Mouse (Mus musculus) urinary bladder, adult 2 months (tissue): ENCODE results near the gene Bik. TPM values are rescaled to one million over a fixed set of nuclear protein-coding genes. Genes with fewer than 3 reads are reported as not detected.
A peak's percentile ranks its signal among the peaks of the same experiment; 100 is the strongest.

ENCODE experiments used
- DNase-seq: peaks from one replicate; pipeline ENCODE4 v3.0.0; 2022; ENCODE audit warnings: low spot score
- polyA plus RNA-seq: library from polyadenylated mRNA; depleted of rRNA; stranded (reverse); fragments of >200 nt; gene quantifications from 2 replicates; pipeline ENCODE4 v1.2.3, GENCODE M21; 2012

Bik gene
- polyA plus RNA-seq, 1 experiment: 22.4 TPM

DNA sequence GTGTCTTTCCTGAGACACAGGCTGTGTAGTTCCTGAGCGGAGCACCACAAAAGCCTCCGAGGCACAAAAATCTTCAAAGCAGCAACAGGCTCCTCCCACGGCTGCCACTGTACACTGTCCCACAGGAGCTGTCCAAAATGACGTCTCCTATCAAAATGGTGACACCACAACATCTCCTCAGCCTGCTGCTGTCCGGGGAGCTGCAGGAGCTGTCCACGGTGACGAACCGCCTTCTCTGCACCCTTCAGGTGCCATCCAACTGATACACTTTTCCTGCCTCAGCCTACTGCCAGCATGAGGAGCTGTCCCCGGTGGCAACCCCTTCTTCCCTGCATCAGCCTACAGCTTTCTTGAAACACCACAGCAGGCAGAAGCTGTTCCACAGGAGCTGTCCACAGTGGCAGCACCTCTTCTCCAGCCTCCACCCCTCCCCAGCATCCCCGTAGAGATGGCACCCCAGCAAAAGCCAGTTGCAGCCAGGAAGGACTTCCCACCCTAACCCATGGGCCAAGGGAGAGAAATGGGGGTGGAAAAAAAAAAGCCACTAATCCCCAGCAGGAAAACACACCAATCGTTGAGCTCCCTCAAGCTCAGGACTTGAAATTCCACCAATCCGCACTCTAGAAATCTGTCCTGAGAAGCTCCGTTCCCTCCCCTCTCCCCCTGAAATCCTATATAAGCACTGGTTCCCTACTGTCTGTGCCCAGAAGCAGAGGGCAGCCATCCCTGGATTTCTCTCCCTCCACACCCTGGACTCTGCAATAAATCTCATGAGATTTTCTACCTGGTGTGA is 14.0 kb upstream of the Bik start:
- no peak for DNase-seq

DNA sequence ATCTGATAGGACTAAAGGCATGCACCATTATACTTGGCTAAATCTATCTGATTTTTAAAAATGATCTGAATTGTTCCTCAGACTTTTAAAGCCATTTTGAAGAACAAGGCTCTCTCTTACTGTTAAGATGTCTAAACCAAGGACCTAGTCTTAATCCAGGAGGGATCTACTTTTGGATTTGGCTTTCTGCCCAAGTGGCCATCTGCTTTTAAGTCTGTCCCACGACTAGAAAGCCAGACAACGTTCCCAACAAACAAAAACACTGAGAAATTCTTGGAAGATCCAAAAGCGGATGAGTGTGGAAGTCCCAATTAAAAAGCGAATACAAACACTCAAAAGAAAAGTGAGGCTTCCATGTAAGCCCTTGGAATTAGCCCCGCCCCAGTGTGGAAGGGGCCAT is 11.6 kb upstream of the Bik start:
- DNase-seq: no peak

DNA sequence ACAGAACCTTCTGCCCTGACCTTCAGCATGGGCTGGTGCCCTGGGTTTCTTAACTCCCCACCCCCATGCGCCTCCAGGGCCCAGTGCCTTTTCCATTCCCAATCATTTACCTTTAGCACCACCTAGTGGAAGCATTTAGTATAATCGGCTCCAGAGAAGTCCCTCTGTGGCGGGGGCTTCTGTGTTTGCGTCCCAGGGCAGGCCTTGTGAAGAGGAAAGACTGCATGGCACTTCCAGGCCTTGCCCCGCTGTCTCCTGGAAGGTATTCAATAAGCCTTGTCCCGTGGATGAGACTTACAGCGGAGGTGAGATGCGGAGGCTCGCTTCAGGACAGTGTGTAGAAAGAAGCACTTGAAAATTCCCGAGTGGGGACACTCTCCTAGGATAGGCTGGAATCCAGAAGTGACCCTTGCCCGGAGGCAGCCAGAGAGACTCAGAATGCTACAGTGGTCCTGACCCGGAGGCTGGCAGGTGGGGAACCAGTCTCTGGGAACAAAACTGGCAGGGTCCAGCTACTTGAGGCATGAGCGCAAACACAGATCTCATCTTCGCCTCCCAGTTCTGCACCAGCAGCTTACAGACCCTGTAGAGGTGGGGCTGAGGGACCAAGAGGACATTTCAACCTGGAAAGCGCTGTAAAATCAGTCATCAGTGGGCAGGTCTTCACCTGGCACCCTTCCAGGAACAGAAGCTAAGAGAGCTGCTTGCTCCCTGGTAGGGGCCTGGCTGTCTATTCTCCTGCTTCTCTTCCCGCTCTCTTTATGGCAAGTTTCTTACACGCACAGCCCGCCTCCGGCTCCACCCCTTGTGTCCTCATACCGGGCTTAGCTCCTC is 8.2 kb upstream of the Bik start:
- peak; percentile 42 for DNase-seq

DNA sequence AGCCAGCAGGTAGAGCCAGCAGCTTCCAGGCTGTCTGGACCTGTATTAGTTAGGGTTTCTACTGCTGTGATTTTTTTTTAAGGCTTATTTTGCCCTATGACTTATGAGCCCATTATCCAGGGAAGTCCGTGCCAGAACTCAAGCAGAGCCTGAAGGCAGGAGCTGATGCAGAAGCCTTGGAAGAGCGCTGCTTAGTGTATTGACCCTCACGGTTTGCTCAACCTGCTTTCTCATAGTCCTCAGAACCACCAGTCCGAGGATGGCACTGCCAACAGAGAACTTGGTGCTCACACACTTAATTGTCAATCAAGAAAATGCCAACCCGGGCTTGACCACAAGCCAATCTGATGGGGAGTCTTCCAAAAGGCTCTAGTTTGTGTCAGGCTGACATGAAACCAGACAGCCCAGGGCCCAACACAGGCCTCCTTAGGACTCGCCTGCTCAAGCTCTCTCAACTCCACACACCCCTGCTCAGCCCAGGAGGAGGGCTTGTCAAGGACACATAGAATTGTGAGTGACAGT is 5.7 kb upstream of the Bik start:
- no peak for DNase-seq

DNA sequence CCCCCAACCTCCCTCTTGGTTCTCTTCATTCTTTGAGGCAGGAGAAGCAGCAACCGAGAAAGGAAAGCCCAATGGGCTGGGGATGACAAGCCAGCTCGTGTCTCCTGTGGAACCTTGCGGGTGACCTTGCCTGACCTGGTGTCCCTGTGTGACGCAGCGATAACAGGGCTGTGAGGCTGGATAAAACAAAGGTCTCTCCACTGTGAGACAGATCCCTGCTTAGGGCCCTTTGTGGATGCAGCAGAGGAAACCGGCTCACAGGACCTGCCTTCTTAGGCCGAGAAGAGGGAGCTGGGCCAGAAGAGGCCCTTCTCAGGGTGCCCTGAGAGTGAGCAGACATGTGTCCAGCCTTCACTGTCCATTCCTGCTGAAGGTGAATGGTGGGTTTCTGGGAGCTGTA is 3.5 kb upstream of the Bik start:
- no peak for DNase-seq

DNA sequence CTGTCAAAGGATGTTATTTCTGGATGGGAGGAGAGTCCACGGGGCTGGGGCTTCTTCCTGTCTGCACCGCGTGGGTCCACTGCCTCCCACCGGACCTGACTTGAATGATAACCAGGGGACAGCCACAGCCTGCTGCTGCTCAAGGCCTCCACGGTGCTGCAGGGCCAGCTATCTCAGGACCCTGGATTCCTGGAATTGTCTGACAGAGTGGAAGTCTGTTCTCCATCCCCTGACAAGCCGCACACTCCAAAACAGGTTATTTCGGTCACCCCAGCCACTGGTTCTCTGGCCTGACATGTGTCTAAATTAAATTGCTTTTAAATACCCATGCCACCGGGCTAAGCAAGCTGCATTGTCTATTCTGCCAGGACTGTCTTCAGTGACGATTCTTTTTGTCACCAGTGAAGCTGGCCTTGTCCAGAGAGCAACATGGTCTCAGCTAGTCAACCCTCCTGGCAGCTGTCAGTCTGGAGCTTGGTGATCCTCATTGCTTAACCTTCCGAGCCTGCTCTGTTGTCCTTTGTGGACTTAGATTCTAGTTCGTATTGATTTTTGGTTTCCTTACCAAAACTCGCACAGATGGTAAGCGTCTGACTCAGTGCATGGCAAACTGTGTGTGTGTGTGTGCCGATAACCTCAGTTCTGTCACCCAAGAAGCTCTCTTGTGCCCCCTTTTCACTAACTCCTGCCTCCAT is 2.9 kb upstream of the Bik start:
- no peak for DNase-seq

DNA sequence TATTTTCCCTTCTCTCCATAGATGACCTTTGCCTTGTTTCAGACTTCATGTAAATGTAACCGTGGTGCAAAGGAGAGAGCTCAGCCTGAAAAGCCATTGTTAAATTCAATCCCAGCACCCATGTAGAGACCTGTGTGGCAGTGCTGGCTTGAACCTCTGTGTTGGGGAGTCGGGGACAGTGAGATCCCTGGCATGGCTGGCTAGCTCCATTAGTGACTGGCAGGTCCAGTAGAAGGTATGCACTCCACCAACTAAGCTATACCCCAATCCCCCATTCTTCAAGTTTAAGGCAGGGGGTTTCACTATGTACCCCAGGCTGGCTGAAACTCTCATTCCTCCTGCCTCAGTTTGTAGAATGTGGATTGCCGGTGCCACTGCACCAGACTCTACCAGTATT is 2.3 kb upstream of the Bik start:
- DNase-seq: no peak

DNA sequence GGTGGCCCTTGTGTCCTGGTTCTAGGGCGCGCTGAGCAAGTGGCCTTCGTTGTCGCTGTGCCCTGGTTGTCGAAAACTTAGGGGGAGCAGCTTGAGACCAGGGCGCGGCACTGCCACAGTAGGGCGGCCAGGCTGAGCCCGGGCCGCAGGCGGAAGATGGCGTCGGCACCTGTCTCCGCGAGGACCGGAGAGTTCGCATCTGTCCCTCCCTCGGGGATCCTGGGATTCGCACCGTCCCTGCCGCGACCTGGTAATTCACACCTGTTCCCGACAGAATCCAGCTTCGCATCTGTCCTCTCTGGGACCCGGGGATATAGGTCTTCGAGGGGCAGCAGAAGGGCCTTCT is 403 bp downstream of the Bik start:
- DNase-seq: no peak

DNA sequence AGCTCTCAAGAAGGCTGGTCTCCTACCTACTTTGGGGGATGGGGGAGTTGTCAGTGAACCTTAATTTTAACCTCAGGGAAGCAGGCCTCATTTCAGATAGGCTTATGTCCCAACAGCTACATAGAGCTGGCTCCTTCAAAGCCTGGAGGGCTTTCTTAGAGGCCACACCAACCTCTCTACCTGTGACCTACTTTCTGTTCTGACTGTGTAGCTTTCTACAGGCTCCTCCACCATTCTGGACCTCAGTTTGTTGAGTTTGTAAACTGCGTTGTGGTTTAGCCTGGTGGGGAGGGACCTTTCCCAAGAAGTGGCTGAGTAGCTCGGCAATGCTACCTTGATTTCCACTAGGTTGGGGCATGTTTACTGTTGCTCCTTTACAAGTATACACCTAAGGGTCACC is 1.1 kb downstream of the Bik start:
- no peak for DNase-seq

DNA sequence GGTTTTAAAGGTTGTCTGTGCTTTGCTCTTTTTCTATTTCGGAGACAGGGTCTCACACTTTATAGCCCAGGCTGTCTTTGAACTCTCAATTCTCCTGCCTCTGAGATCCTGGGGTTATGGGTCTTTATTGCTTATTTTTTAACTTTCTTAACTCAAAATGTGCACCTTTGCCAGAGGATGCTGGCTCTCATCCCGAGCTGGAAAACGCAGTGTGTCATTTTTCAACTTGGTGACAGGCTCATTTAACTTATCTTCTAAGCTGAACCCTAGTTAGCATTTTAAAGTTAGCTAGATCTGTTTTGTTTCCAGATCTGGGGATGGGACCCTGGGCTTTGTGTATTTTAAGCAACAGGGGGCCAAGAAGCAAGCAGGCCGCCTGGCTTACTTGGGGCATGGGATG is 2.2 kb downstream of the Bik start:
- DNase-seq: no peak

DNA sequence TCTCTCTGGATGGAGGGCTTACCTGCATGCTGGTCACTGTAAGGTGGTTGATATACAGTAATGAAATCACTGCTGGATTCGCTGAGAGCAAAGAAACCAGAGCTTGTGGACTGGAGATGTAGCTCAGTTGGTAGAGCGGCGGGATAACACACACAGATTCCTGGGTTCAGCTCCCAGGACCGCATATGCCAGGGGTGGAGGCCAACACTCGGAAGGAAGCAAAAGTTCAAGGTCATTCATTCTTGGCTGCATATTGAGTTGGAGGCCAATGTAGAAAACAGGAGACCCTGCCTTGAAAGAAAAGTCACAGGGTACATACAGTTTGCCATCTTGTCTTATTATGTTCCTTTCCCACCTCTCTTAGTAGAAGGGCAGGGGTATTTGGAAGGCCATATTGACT is 3.1 kb downstream of the Bik start:
- no peak for DNase-seq

DNA sequence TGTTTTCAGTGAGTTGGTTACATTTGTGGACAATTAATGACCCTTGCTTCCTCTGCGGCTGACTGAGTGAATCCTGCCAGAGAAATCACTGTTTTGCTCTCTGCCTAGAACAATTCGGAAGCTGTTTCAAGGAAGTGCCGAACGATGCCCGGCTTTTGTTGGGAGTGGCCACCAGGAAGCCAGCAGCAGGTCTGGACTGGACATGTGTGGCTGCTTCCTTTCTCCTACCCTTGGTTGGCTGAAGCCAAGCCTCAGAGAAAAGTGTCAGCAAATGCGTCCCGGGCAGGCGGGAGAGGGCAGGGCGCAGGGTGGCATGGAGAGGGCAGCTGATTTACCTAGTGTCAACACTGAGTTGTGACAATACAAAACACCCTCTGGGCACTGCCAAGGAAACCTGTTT is 3.6 kb downstream of the Bik start:
- DNase-seq: peak; percentile 49

DNA sequence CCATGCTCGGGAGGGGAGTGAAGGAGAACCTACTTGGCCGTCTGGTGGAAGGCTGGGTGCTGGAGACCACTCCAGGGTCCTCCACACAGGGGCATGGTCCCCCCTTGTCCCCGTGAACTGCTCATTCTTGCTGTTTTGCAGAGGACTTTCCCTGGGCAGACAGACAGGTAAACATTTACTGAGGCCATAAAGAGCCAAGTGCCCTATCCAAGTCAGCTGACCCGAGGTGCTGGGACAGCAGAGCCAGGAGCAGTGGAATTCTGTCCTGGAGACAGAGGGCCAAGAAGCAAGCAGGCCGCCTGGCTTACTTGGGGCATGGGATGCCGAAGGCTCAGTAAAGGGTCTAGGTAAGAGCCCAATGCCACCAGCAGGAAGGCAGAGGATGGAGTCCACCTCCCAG is 4.0 kb downstream of the Bik start:
- no peak for DNase-seq

DNA sequence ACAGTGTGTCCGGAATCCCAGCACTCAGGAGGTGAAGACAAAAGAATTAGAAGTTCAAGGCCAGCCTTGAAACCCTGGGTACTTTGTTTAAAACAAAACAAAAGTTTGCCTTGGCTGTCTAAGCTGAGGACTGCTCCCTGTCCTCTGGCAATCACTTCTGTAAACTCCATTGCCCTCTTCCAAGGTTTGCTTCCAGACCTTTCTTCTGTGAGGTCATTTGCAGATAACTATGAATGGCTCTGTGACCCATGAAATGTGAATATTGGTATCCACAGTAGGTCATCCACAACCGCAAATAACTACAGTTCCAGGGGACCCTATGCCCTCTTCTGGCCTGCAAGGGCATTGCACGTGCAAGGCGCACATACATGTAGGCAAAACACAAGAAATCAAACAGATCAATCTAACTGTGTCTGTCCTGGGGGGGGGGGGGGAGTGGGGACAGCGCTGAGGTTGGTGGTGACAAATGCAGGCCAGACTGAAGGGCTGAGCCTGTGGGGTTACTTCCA is 5.4 kb downstream of the Bik start:
- DNase-seq: no peak

DNA sequence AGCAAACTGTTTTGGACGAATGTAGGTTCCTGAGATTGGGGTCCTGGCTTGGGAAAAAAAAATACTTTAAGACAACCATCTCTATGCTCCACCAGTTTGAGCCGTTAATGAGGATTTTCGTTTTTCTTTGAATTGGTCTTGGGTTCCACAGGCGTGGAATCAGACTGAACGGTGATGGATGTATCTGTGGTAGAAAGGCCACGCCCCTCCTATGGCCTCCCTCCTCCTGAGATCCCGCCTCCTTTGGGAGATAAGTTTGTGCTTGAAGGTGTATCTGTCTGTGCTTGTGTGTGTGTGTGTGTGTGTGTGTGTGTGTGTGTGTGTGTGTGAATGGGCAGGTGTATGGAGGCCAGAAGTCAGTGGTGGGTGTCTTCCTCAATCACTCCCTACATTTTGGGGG is 5.9 kb downstream of the Bik start:
- DNase-seq: no peak

DNA sequence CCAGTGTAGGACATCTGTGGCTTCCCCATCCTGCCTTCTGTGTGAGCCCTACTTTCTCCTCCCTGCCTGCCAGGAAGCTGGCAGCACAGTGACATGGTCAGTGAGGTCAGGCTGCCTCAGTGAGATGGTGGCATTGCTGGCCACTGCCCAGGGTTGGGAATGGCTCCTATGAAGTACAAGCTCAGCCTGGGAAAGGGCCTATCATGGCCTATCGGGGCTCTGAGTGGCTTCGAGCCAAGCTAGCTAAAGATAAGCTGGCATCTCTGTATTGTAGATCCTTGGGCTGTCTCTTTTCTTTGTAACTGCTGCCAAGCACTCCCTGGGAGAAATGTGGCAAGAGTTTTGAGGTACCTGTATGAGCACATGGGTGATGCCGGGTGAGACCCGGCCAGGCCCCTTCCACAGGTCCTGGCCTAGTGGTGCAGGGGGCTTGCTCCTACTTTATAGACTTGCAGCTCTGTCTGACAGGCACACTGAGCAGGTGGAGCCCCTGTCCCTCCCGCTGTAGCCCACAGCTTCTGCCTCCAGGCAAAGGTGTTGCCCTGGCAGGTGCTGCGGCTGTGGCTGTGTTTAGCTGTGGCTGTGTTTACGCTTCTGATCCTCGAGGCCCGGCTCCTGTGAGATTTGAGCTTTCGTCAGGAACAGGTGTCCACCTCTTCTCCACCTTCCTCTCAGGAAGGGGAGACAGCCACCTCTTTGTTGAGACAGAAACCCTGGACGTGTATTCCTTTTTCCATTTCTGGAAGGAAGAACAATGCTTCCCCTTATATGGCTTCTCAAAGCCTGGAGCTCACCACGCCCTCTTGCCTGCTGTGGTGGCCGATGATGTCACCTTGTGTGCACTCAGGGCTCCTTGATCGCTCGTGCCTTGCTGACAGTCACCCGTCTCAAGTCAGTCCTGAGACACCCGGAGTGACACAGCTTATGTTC is 8.6 kb downstream of the Bik start:
- DNase-seq: no peak

DNA sequence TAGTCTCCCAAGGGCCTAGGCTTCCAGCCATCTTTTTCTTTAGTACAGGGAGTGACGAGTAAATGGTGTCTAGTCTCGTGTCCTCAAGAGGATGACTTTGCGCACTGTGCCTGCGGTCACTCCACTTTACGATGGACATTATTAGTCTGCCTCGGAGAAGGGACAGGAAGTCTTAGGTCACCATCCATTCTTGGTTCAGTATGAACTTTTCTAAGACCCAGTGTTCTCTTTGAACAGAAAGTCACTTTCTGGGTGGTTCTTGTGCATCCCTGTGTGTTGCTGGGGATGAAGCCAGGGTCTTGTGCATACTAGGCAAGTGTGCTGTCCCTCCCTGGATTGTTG is 9.2 kb downstream of the Bik start:
- DNase-seq: no peak

DNA sequence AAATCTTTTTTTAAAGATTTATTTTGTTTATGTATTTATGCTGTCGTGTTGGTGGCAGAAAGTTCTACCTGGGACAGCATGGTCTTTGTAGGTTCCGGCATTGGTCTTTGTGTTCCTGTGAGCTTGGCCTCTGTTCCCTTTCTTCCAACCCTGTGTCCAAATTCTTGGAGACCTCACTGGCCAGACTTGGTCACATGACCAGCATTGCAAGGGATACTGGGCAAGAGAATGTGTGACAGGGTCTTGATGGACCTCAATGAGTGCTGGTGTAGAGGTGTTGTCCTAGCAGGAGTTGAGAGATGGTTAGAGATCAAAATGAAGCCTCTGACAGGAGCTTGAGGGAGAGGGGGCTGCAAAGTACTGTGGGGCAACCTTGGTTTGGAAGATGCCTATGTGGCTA is 12.2 kb downstream of the Bik start:
- DNase-seq: no peak

DNA sequence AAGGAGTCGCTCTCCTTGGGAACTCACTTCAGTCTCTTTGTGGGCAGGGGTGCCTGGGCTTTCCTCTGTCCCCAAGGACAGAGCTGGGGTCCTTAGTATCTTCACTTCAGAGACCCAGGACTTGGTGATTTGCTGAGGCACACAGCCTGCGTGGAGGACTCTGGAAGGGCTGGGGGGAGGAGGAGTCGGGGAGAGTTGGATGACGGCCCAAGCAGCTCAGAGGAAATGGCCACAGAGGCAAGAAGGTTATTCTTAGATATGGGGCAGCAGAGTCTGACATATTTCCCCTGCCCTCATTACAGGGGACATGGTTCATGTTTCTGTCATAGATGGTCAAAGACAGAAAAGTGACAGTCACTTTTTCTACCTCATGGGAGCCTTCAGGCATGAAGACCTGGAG is 13.2 kb downstream of the Bik start:
- no peak for DNase-seq

DNA sequence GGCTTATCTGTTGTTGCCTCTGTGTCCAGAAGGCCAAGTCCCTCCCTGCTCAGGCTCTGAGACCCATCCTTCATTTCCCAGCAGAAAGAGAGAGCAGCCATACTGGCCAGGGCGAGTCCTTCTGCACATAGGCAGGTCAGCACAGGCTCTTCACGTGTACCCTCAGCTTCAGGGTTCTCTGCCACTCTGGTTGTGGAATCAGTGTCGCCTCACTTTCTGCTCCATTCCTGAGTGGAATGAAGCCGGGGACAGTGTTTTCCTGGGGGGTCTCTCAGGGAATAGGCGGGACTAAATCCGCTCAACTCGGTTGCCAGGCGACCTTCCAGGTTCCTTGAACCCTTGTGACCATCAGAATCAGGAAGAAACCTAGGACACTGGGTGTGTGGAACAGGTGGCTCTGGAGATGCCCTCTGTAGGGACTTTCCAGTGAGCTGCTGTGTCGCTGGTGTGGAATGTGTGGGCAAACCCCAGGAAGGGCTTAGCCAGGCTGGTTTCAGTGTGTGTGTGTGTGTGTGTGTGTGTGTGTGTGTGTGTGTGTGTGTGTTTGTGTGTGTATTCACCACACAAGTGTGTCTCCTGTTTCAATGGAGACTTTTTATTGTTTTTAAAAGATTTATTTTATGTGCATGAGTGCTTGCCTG is 15.1 kb downstream of the Bik start:
- DNase-seq: no peak

DNA sequence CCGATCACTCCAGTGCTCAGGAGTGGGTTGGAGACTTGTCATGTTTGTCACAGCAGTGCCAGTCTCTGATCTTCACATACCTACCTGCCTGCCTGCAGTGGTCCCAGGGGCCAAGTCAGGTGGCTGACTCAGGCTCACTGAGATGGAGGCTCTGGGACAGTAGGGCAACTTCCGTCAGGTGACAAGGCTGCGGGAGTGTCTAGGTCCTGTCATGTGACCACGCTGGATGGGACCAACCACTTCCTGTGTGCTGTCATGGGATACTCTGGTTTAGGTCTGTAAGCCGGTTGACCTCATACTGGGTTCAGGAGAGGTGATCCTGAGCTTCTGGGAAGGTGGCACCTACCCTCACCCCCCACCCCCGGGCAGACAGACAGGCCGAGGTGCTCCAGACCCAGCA is 19.4 kb downstream of the Bik start:
- no peak for DNase-seq
